Mouse (Mus musculus) heart, postnatal 0 days (tissue): ENCODE measurements around the gene Nxf1.

Experiments
- CTCF ChIP-seq: IDR thresholded peaks from 2 replicates; pipeline ENCODE4 v1.5.1; 2016; ENCODE audit warnings: antibody characterized with exemption, control low read depth, low read depth
- EP300 ChIP-seq: IDR thresholded peaks from 2 replicates; pipeline ENCODE4 v1.6.1; 2016; ENCODE audit warnings: antibody characterized with exemption, low read depth

- TF ChIP-seq CTCF (peak; percentile 18; the same call in 1 of the 2 replicates), EP300 (no peak)
These were observed 3.9 kb downstream of the Nxf1 start for GRCm38 (mm10) chr19:8760757-8761156.
